Mouse (Mus musculus) G1E (cell line): ENCODE results near the gene Hnmt.

Experiments
- CTCF ChIP-seq: IDR thresholded peaks from 2 replicates; pipeline ENCODE4 v1.5.1; 2012; ENCODE audit warnings: low read depth, low read length, inconsistent platforms, mixed read lengths
- GATA1 ChIP-seq: IDR thresholded peaks from 2 replicates; pipeline ENCODE4 v1.6.1; 2012; ENCODE audit warnings: borderline replicate concordance, low read length, inconsistent platforms, mixed read lengths
- POLR2AphosphoS5 ChIP-seq: IDR thresholded peaks from 2 replicates; pipeline ENCODE4 v1.6.1; 2012; ENCODE audit warnings: low read depth, low read length, inconsistent platforms; ENCODE audit not compliant: insufficient replicate concordance
- TAL1 ChIP-seq: conservative IDR thresholded peaks from 2 replicates; pipeline ENCODE4 v1.6.1; 2012; ENCODE audit warnings: low read depth, low read length, inconsistent platforms, mixed read lengths

DNA sequence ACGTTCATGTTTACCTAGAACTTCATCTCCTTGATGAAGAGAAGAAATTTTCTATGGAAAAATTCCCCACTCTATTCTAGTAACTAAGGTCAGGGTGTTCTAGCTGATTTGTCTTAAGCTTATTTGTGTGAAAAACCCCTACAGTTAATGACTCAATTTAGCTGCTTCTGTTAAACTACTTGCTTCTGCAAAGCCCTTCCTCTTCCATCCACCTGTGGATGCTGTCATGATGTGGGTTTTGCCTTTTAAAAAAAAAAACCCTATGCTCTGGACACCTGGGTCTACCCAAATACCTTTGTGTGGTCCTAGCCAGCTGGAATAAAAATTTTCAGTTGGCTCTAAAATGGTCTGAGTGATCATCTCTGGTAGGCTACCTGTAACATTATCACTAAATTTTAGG lies 49.9 kb downstream of the Hnmt start:
- TF ChIP-seq CTCF (no peak), GATA1 (no peak), TAL1 (no peak), POLR2AphosphoS5 (no peak)
